Mouse (Mus musculus) forebrain, embryonic 16.5 days (tissue): ENCODE data around the gene Nfe2l3. TPM values are rescaled to one million over a fixed set of nuclear protein-coding genes. Genes with fewer than 3 reads are reported as not detected.
"Not testable (repeated sequence)": the region's sequence is repeated elsewhere in the genome, so short reads cannot be mapped to it uniquely, and the experiment has no call there.

Source experiments
- ATAC-seq: fragments of 200-750 bp; cut with Nextera tagmentation; 2 replicates; pipeline ENCODE4 v1.8.0; 2017; ENCODE audit warnings: mild to moderate bottlenecking, moderate library complexity
- H3K27ac ChIP-seq: fragments of 300-500 bp; sonication (generic); 2 replicates; pipeline ENCODE4 v1.5.1; 2014; ENCODE audit warnings: low read length, control low read depth
- H3K27me3 ChIP-seq: fragments of 300-500 bp; sonication (generic); replicated peaks from 2 replicates; pipeline ENCODE4 v1.6.1; 2014; ENCODE audit warnings: low read length; ENCODE audit not compliant: control insufficient read depth, insufficient read depth
- H3K36me3 ChIP-seq: fragments of 300-500 bp; sonication (generic); 2 replicates; pipeline ENCODE4 v1.6.1; 2014; ENCODE audit not compliant: control insufficient read depth, insufficient read depth
- H3K4me1 ChIP-seq: fragments of 300-500 bp; sonication (generic); replicated peaks from 2 replicates; pipeline ENCODE4 v1.6.1; 2014; ENCODE audit warnings: low read length; ENCODE audit not compliant: control insufficient read depth, insufficient read depth
- H3K4me2 ChIP-seq: fragments of 300-500 bp; sonication (generic); 2 replicates; pipeline ENCODE4 v1.6.1; 2014; ENCODE audit warnings: mild to moderate bottlenecking, low read length, control low read depth
- H3K4me3 ChIP-seq: fragments of 300-500 bp; sonication (generic); replicated peaks from 2 replicates; pipeline ENCODE4 v1.5.1; 2014; ENCODE audit warnings: mild to moderate bottlenecking, low read length, control low read depth
- H3K9ac ChIP-seq: fragments of 300-500 bp; sonication (generic); replicated peaks from 2 replicates; pipeline ENCODE4 v1.6.1; 2014; ENCODE audit warnings: low read depth, low read length, control low read depth
- H3K9me3 ChIP-seq: fragments of 300-500 bp; sonication (generic); 2 replicates; pipeline ENCODE4 v1.6.1; 2016; ENCODE audit warnings: low read length; ENCODE audit not compliant: control insufficient read depth
- WGBS: fragments of 180-500 bp; shearing (Covaris S2); extraction: QIAGEN DNeasy Blood & Tissue Kit; methylation state at CpG from one replicate; pipeline ENCODE4 v1.1.7; 2014; 5-methylcytosine and 5-hydroxymethylcytosine counted together
- polyA plus RNA-seq: library from polyadenylated mRNA; unstranded; fragments of >200 nt; fragmentation: Nextera tagmentation; extraction: Ambion mirVana; gene quantifications from 2 replicates; pipeline ENCODE4 v1.2.1, GENCODE M21; 2015

Nfe2l3 gene
- 14.2 and 16.1 TPM in 2 replicates for polyA plus RNA-seq

GRCm38 (mm10) chr6:51432535-51433397 is at the start of gene Nfe2l3:
Gene Nfe2l3, plus strand, starts transcription at chr6:51432670.
- peak within 1 kb of the TSS; percentile 68 for H3K4me3 ChIP-seq
- H3K27ac ChIP-seq = peak within 1 kb of the TSS; percentile 41
- peak; percentile 73 for ATAC-seq
- WGBS = 1% methylated on average over 67 of the region's 74 CpGs
- H3K4me2 ChIP-seq = peak within 1 kb of the TSS; percentile 85
- peaks cover 16% of the 10 kb centered on the region for H3K4me1 ChIP-seq
- H3K27me3 ChIP-seq = no peaks in the 10 kb centered on the region; the same call in 1 of the 2 replicates
- H3K36me3 ChIP-seq = no peaks in the 10 kb centered on the region
- H3K9ac ChIP-seq = peak within 1 kb of the TSS; percentile 68
- H3K9me3 ChIP-seq = no peaks in the 10 kb centered on the region

- Histone ChIP-seq H3K4me1 (peaks cover 6% of the 10 kb centered on the region), H3K27me3 (no peaks in the 10 kb centered on the region), H3K4me3 (no peak overlapping the region; the same call in 1 of the 2 replicates), H3K9ac (peak overlapping the region; percentile 48), H3K9me3 (no peaks in the 10 kb centered on the region), H3K36me3 (no peaks in the 10 kb centered on the region), H3K27ac (peak overlapping the region; percentile 55), H3K4me2 (peak overlapping the region; percentile 36)
- ATAC-seq = peak; percentile 61
- 12% methylated on average over 26 of the region's 26 CpGs for WGBS
Observed at GRCm38 (mm10) chr6:51383769-51384755, 48.4 kb upstream of the Nfe2l3 start.

GRCm38 (mm10) chr6:51390505-51390904 is 42.0 kb upstream of the Nfe2l3 start:
- H3K36me3 ChIP-seq = no peaks in the 10 kb centered on the region
- H3K27ac ChIP-seq = no peak overlapping the region
- H3K4me3 ChIP-seq = no peak overlapping the region
- WGBS = 69% methylated on average over 11 of the region's 11 CpGs
- H3K9me3 ChIP-seq = no peaks in the 10 kb centered on the region
- H3K4me1 ChIP-seq = 0 out of 2 replicates have a peak, but pooled peaks cover 4% of the 10 kb centered on the region
- H3K27me3 ChIP-seq = no peaks in the 10 kb centered on the region
- H3K9ac ChIP-seq = no peak overlapping the region
- ATAC-seq = no peak
- H3K4me2 ChIP-seq = no peak overlapping the region

- H3K9me3 ChIP-seq = no peaks in the 10 kb centered on the region
- no peaks in the 10 kb centered on the region for H3K36me3 ChIP-seq
- H3K27ac ChIP-seq = no peak overlapping the region
- H3K4me3 ChIP-seq = no peak overlapping the region
- no peak for ATAC-seq
- H3K27me3 ChIP-seq = no peaks in the 10 kb centered on the region
- H3K4me2 ChIP-seq = no peak overlapping the region
- no peak overlapping the region for H3K9ac ChIP-seq
- H3K4me1 ChIP-seq = 0 out of 2 replicates have a peak, but pooled peaks cover 4% of the 10 kb centered on the region
- 79% methylated on average over 13 of the region's 13 CpGs for WGBS
Observed at GRCm38 (mm10) chr6:51391816-51392490, 40.5 kb upstream of the Nfe2l3 start.

GRCm38 (mm10) chr6:51393341-51394128 is 38.9 kb upstream of the Nfe2l3 start:
- no peak for ATAC-seq
- Histone ChIP-seq H3K36me3 (no peaks in the 10 kb centered on the region), H3K4me1 (0 out of 2 replicates have a peak, but pooled peaks cover 4% of the 10 kb centered on the region), H3K4me3 (no peak overlapping the region), H3K9ac (no peak overlapping the region), H3K9me3 (no peaks in the 10 kb centered on the region), H3K4me2 (no peak overlapping the region), H3K27me3 (no peaks in the 10 kb centered on the region), H3K27ac (peak overlapping the region; percentile 69)
- WGBS = 60% methylated on average over 6 of the region's 6 CpGs

- not testable (repeated sequence) for H3K36me3 ChIP-seq, H3K4me1 ChIP-seq, H3K9me3 ChIP-seq, H3K4me3 ChIP-seq, H3K4me2 ChIP-seq, H3K27me3 ChIP-seq, H3K9ac ChIP-seq
- 58% methylated on average over 8 of the region's 8 CpGs for WGBS
- peak; percentile 65 for ATAC-seq
- H3K27ac ChIP-seq = peak overlapping the region; percentile 69
Observed at GRCm38 (mm10) chr6:51394367-51394766, 38.1 kb upstream of the Nfe2l3 start.

GRCm38 (mm10) chr6:51394963-51395362 is 37.5 kb upstream of the Nfe2l3 start:
- H3K4me2 ChIP-seq, H3K4me1 ChIP-seq, H3K9me3 ChIP-seq, H3K9ac ChIP-seq, H3K27me3 ChIP-seq, H3K4me3 ChIP-seq, H3K36me3 ChIP-seq: not testable (repeated sequence)
- 67% methylated on average over 3 of the region's 3 CpGs for WGBS
- peak overlapping the region; percentile 21 for H3K27ac ChIP-seq
- ATAC-seq = peak; percentile 75

GRCm38 (mm10) chr6:51395486-51395885 is 37.0 kb upstream of the Nfe2l3 start:
- no peaks in the 10 kb centered on the region for H3K36me3 ChIP-seq
- ATAC-seq = peak; percentile 38
- H3K9ac ChIP-seq = no peak overlapping the region
- no peaks in the 10 kb centered on the region for H3K9me3 ChIP-seq
- H3K27me3 ChIP-seq = no peaks in the 10 kb centered on the region
- H3K4me1 ChIP-seq = 0 out of 2 replicates have a peak, but pooled peaks cover 4% of the 10 kb centered on the region
- peak overlapping the region; percentile 25 for H3K27ac ChIP-seq
- no peak overlapping the region for H3K4me3 ChIP-seq
- no peak overlapping the region for H3K4me2 ChIP-seq
- 58% methylated on average over 9 of the region's 9 CpGs for WGBS
